Mouse (Mus musculus): Measurements from ENCODE around the gene Il17a. TPM values are rescaled to one million over a fixed set of nuclear protein-coding genes. Genes with fewer than 3 reads are reported as not detected.
A peak's percentile ranks its signal among the peaks of the same experiment; 100 is the strongest.
"Not testable (repeated sequence)": the region's sequence is repeated elsewhere in the genome, so short reads cannot be mapped to it uniquely, and the experiment has no call there.

Gene Il17a
- not detected for total RNA-seq (2021)

DNA sequence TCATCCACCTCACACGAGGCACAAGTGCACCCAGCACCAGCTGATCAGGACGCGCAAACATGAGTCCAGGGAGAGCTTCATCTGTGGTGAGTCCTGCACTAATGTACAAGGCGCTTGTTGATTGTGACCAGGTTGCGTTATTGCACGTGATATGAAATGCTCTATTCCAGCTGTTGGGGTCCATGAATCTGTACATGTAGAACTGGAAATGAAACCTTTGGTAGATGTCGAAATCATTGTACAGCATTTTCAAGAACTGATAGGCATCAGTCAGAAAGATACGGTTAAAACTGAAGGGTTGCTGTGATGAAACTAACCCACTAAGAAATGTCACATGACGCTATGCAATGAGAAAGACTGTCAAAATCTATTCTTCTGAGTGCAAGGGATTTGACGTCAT, at the start of gene Il17a:
Il17a (plus strand) TSS at position 3 of the 400 bp plus-strand sequence.
- DNase-seq: no peak

DNA sequence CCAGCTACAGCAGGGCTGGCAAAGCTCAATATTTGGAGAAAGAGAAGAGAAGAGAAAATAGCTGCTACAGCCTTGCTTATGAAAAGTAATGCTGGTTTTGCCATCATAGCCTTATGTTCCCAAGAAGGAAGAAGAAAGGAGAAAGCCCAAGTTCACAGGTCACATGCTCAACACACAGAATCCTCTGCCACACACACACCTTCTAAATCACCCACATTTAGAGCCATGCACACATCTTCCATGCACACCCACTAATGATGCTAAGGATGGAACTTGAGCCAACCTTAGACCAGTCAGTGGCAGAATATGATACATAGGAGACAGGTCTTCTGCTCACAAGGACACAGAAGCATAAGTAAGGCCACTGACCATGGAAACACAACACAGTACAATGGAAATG, 47.9 kb upstream of the Il17a start:
- DNase-seq: no peak

DNA sequence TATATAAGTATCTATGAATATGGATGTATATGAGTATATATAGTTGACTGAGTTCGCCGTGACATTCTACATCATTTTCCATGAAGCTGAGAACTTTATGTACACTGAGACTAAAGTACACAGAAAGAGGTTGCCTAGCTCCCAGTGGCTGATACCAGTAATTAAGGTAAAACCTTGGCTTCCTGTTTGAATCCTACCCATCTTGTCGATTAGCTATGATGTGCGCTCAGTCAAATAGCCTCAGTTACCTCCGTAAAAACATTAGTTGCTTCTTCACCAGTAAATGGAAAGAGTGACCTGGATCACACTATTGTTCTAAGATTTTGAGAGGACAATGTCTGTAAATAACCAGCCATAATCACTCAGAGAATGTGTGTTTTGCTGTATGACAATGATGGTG, 47.3 kb upstream of the Il17a start:
- no peak for DNase-seq

DNA sequence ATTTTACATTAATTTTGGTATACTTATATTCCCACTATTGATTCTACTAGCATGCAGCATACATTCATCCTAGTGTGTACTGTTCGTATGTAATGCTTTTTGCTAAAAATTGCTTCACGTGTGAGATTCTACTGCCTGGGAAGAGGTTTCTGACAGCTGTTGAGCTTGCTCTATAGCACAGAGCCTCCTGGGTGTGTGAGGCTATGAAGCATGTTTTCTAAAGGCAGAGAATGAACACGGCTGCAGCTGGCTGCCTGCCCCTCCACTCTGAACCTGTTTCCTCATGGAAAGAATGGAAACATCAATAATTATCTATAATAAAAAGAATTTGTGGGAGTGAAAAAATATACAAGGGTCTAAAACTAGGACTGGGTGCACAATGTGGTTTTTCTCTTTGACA, 46.9 kb upstream of the Il17a start:
- DNase-seq: no peak

DNA sequence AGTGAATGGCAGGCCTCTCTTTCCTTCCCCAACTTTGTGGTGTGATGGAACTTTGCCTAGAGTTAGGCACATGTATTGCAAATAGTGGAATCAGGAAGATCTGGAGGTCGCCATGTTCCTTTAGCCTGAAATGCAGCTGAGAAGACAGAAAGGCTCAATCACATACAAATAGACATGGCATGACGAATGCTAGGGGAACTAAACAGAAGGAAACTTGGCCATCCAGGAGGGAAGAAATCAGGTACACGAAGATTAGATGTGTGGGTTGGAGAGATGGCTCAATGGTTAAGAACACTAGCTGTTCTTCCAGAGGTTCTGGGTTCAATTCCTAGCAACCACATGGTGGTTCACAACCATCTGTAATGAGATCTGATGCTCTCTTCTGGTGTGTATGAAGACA, 46.3 kb upstream of the Il17a start:
- DNase-seq: no peak

DNA sequence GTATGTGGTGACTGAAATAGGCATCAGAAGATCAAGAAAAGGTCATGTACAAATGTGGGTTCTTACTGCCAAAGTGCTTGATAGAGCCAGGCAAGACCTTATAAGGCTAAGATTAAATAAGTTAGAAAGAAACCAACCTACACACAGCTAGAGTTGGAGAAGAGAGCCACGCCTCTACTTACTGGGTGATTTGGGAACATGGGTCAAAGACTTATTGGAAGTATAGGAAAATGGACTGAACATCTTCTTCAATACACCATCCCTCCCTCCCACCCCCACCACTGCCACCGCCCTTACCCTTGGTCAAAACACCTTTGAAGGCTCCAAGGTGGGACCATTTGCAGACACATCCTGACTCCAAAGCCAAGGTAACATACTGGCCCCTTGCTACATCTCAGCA, 45.3 kb upstream of the Il17a start:
- no peak for DNase-seq

DNA sequence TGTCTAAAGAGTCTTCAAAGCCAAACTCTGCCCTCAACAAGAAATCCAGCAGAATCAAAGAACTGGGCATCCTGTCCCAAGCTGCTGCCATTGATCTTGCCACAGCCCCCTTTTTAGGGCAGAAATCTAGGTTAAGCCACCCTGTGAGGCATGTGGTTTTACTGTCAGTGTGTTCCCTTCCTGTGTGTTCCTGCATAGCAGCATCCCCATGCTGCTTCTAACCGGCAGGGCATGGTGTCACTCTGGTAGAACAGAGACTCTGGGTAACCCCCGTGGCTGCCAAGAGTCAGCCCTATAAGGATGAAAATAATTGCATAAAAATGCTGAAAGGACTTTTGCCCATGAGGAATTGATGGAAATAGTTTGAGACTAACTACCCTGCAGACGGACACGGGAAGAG, 44.8 kb upstream of the Il17a start:
- no peak for DNase-seq

DNA sequence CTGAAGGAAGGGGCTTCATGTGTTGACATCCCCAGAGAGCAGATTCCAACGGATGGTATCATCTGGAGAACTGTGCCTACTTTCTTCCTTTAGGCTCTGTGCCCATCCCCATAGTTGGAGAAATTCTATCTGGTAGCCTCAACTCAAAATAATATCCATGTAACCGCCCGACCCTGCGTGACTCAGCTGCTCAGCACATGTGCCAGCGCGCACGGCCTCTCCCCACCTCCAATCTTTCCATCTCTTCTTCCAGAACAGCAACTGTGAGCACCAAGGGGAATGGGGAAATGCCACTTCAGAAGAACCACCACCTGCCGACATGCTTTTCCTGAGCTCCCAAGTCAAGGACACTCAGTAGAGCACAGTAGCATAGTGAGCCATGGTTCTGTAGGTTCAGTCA, 39.4 kb upstream of the Il17a start:
- DNase-seq: no peak

DNA sequence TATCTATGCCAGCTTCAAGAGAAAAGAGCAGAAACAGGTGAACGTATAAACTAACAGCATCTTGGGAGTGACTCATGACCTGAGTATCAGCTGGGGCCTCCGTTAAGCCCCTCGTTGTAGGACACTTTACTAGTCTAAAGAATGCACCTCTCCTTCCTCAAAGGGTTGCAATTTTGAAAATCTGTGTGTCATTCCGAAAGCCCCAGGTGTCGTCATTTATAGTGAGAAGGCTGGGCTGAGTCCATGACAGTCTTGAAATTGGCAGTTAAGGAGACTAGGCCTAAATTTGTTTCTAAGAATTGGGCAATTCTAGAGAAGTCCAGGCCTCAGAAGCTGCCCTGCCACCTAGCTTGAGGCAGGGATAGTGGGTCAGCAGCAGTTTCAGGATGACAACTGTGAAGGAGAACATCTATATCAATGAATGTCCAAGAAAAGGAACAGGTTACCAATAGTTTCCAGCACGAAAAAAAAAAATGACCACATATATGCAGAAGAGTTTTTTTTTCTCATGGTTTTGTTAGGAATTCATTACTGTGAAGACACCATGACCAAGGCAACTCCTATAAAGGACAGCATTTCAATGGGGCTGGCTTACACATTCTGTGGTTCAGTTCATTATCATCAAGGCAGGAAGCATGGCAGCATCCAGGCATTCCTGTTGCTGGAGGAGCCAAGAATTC, 36.9 kb upstream of the Il17a start:
- no peak for DNase-seq

DNA sequence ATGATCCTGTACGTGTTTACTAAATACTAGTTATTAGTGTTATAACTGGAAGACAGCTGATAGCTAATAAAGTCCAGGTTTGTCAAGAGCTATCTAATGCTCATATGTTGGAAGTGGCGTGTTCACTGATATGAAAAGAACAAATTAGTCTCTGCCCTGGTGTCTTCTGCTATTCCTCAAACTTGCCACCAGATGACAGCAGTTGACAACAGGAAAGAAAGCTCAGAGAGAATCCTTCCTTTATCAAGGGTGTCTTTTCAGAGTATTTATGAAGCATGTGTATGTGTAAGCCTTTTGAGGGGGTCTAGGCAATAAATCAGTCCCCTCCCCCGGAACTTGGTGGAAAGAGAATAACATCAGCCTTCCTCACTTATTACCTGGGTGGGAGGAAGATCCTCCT, 30.7 kb upstream of the Il17a start:
- DNase-seq: no peak

DNA sequence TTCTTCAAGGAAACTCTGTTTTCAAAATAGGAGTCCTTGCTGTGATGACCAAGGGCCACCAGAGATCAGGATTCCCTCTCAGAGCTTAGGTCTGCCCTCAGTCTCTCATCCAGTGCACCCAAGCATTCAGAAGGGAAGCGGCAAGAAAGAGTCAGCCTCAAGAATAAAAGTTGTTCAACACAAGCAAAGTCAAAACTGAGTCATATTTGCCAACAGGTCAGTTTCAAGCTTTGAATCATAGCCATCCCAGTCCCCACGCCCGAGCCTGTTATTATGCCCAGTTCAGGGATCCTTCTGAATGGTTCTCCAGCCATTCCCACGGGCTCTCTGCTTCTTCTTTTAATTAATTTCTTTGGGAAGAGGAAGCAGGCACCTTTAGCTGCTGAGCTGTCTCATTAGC, 5.9 kb downstream of the Il17a start:
- no peak for DNase-seq

DNA sequence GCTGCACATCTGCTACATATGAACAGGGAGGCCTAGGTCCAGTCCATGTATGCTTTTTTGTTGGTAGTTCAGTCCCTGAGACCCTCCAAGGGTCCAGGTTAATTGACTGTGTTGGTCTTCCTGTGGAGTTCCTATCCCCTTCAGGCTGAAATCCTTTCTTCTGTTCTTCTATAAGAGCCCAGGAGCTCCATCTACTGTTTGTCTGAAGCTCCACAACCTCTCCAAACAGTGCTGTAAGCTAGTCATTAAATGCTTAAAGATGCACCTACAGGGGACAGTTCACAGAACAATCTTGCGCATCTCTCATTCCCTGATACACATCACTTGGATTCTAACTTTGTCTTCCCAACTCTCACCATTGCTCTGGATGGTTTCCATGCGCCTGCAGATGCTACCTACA, 7.8 kb downstream of the Il17a start:
- no peak for DNase-seq

DNA sequence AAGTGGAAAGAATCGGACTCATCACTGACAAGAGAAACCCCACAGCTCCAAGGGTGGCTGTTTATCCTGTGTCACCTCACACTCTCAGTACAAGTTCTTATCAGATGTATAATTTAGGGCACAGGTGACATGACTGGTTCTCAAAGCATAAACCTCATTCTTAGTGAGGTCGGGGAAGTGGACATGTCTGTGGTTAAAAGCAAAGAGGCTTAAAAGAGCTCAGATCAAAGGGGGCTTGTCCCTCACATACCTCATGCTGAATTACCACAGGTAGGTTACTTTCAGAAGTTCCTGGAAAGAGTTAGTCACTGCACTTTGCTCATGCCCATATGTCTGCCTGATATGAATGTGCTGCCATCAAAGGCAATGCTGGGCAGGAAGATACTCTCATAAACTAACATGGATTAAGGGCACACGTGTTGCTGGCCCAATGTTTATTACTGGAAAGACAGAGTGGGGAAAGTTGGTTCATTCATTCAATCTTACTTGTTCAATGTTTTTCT, 9.8 kb downstream of the Il17a start:
- no peak for DNase-seq

DNA sequence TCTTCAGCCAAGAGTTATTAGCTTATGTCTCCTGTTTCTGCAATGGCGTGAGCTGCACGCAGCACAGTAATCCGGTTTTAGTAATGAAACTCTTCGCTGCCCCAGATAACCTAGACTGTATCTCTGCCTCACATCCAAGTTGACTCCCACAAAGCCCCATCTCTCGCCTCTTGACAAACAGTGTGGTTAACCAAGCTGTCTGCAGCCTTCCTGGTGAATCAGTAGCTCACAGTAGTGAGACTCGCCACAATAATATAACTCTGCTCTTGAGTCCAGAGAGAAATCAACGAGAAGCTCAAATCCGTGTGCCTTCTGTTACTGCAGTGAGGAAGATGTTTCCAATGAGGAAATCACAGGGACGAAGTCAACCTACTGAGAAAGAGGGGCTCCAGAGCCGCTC, 23.7 kb downstream of the Il17a start:
- no peak for DNase-seq

DNA sequence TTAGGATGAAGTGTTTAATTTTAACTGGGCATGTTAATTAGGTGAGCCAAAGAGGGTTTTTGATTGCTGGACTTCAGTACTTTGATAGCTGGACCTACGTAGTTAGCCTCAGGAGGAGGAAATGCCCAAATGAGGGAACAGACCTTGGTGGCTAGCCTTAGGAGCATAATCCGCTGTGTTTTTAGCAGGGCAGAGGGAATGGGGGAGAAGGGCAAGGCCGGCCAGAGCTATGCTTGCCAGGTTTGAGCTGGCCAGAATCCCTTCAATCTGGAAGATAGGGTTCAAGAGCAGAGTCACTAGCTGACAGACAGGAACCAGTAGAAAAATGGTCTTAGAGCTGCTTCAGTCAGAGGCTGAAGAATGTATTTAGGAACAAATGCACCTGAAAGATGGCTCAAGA, 26.9 kb downstream of the Il17a start:
- no peak for DNase-seq

DNA sequence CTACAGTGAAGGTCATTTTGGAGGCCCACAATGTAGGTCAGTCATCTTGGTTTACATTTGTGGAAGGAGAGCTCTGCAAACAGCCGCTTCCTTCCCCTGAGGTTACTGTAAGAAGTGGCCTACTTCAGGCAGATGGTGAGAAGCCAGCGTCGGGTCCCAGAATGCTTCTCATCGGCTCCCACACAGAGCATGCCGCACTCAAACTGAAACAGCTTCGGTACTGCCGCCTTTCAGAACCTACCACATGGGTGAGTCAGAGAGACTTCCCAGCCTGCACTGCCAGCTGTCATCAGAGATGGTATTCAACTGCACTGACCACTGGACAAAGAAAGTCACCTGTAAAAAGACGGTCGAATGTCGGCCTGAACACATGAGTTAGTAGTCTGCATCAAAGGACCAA, 29.1 kb downstream of the Il17a start:
- peak; percentile 21 to 29 for DNase-seq

DNA sequence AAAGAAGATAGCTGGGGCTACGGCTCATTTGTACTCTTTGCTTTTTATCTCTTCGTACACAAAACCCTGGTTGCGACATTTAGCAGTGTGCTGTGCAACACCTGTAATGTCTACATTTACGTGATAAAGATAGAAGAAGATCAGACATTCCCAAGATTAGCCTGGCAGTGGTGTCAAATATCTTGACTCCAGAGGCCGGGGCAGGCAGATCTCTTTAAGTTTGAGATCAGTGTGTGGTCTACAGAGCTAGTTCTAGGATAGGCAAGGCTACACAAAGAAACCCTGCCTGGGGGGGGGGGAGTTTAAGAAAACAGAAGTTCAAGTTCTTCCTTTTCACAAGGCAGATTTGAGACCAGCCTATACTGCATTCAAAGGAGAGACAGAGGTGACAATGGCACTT, 29.6 kb downstream of the Il17a start:
- no peak for DNase-seq

DNA sequence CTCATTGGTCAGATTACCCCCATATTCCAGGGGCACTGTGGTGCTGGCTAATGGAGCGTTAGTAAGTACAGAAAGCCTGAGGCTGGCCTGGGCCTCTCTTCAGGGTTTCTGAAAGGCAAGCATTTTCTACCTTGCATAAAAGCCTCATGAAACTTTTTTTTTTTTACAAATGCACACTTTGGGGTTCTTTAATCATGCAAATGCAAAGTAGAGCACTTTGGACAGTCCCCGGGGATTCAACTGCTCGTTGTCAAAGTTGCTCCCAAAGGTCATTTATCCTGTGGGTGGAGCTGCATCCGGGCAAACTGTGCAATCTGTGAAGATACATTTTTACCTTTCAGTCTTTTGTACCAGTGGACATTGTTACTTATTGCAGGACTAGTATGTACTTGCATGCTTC, 30.7 kb downstream of the Il17a start:
- DNase-seq: no peak

DNA sequence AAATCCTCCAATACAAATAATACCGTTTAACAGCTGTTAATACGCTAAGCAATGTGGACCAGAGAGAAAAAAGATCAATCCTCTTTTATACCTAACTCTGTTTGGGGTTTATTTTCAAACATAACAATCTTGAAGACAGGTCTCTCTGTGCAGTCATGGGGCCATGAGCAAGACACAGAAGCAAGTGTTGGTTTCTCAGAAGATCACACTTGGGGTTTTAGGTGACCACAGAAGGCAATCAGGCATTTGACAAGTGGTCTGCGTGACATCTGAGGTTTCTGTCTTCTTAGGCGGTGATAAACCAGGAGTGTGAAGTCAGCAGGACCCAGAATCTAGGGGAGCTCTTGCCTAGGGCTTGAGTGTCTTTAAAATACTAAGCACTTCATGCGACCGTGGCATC, 35.8 kb downstream of the Il17a start:
- DNase-seq: no peak

DNA sequence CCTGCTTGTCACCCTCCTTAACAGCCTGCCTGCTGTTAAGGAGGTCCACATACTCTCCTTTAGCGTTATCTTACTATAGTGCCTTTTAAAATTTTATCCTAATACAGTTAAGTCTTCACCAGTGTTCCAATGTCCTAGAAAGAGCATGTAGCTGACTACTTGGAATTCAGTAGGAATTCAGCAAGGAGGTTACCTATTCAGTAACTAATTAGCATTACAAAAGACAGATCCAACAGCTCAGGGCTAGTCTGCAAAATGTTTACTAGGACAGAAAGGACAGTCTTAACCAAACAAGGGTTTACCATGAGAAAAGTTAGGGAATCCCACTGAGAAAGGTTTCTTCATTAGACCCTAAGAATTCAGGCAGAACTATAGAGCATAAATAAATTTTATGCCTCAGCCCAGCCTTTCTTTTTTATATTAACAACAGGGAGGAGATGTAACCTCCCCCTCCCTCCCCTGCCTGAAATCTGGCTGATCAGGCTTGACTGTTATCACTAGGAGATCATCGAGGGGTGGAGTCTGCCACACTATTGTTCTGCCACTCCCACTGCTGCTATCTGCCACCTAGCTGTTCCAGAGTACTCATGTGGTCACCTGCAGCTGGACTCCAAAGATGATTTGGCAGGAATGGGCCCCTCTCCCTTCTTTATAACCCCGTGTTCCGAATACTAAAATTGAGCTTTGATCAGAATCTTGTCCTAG, 43.5 kb downstream of the Il17a start:
- not testable (repeated sequence) for DNase-seq

DNA sequence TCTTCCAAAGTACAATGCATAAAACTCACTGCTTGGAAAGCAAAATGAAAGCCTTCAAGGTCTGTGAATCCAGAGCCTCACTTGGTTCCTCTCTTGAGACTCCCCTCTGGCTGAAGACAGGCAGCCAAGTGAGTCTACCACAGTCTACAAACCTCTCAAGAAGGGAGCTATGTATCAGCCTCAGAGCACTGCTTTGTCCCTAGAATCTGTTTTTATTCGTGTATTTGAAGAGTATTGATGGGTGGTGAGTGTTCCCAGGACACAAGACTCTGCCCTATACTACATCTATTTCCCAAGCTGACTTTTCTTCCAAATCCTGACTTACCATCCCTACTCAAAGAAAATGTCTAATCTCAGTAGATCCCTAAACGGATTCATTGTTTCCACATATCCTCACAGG, 47.7 kb downstream of the Il17a start:
- DNase-seq: no peak

Measured in layer of hippocampus, postnatal 36 days (tissue).